Mouse (Mus musculus) natural killer cell, adult 2 months (primary cell): Measurements from ENCODE around the gene Tceal7.
A peak's percentile ranks its signal among the peaks of the same experiment; 100 is the strongest.
"Not testable (repeated sequence)": the region's sequence is repeated elsewhere in the genome, so short reads cannot be mapped to it uniquely, and the experiment has no call there.

Experiments
- DNase-seq, 2 experiments: peaks; one replicate each; pipeline ENCODE4 v3.0.0; 2022; ENCODE audit warnings: low spot score in 2 of 2

Tceal7 gene

GRCm38 (mm10) chrX:136248811-136249210 is 34.2 kb downstream of the Tceal7 start:
- DNase-seq, result no peak

- no peak for DNase-seq
These were observed 35.1 kb downstream of the Tceal7 start for GRCm38 (mm10) chrX:136249671-136250070.

GRCm38 (mm10) chrX:136252023-136252729 is 37.6 kb downstream of the Tceal7 start:
- no peak for DNase-seq

- no peak for DNase-seq
These were observed 53.1 kb downstream of the Tceal7 start for GRCm38 (mm10) chrX:136267720-136268119.

- no peak for DNase-seq
These were observed 53.6 kb downstream of the Tceal7 start for GRCm38 (mm10) chrX:136268173-136268572.

- peak; percentile 52 to 62 for DNase-seq
These were observed 55.3 kb downstream of the Tceal7 start, which contains the start of gene Bex3 for GRCm38 (mm10) chrX:136269743-136270392. TSS of gene Bex3 (plus strand) at chrX:136270253.

- DNase-seq, result not testable (repeated sequence)
These were observed 56.0 kb downstream of the Tceal7 start for GRCm38 (mm10) chrX:136270393-136271111.

GRCm38 (mm10) chrX:136274542-136274941 is 60.0 kb downstream of the Tceal7 start:
- DNase-seq, result no peak

GRCm38 (mm10) chrX:136275386-136275785 is 60.8 kb downstream of the Tceal7 start:
- no peak for DNase-seq
